Mouse (Mus musculus) G1E (cell line): ENCODE data around the gene Gtf2f2.

Experiments
- CTCF ChIP-seq: IDR thresholded peaks from 2 replicates; pipeline ENCODE4 v1.5.1; 2012; ENCODE audit warnings: low read depth, low read length, inconsistent platforms, mixed read lengths
- GATA1 ChIP-seq: IDR thresholded peaks from 2 replicates; pipeline ENCODE4 v1.6.1; 2012; ENCODE audit warnings: borderline replicate concordance, low read length, inconsistent platforms, mixed read lengths
- TAL1 ChIP-seq: conservative IDR thresholded peaks from 2 replicates; pipeline ENCODE4 v1.6.1; 2012; ENCODE audit warnings: low read depth, low read length, inconsistent platforms, mixed read lengths

DNA sequence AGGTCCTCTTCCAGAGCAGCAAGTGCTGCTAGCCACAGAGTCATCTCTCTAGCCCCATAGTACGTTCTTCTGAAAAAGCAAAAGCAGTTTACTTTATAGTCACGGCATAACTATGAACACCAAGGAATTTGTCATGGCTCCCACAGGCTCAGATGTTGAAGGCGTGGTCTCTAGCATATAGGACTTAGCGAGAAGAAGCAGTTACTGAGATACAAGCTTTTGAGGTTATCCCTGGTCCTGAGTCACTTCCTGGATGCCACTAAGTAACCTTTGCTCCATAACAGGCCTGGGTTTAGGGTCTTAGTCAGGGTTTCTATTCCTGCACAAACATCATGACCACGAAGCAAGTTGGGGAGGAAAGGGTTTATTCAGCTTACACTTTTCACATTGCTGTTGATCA, 158.6 kb downstream of the Gtf2f2 start:
- TF ChIP-seq CTCF (no peak), TAL1 (no peak), GATA1 (no peak)
